Mouse (Mus musculus): ENCODE data around the gene Rexo4. TPM values are rescaled to one million over a fixed set of nuclear protein-coding genes. Genes with fewer than 3 reads are reported as not detected.

The Rexo4 gene
- total RNA-seq (2021): 10 to 100 TPM; 13.6 to 17.1 TPM
- long read RNA-seq, experiment 1, transcript Rexo4-201 (8 exons, 2,281 nt): major isoform, 8 of 10 reads
- long read RNA-seq, experiment 1, partial matches to known transcripts: 0 of 10 reads
- long read RNA-seq, experiment 1, other reads (novel, unspliced or antisense): 2 of 10 reads
- long read RNA-seq, experiment 2, transcript Rexo4-201 (8 exons, 2,281 nt): major isoform, 10 of 17 reads
- long read RNA-seq, experiment 2, partial matches to known transcripts: 1 of 17 reads
- long read RNA-seq, experiment 2, other reads (novel, unspliced or antisense): 6 of 17 reads

GRCm38 (mm10) chr2:26963923-26964723 lies at the start of gene Rexo4:
Gene Rexo4, minus strand, starts transcription at chr2:26964386.
- intact Hi-C loops (cut with DNase I): no loop called here
- DNase-seq: peak; percentile 91 to 93

DNA sequence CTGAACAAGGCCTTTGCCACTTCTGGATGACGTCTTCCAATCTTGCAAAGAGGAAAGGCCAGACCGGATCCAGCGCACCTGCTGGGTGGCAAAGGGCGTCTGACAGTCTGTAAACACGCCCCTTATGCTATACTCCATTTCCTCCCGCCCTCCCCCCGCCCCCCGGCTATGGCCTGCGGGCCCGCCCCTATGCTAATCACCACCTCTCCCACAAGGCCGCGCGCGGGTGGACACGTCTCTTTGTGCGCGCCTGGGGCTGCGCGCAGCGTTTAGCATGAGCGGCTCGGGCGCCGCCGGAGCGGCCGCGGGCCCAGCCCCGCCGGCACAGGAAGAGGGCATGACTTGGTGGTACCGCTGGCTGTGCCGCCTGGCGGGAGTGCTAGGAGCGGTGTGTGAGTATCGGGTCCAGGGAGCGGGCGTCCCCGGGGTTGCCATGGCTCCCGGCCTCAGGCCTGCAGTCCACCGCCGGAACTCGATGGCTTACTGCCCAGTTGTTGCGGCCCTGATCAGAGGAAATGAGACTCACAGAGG lies 45.6 kb upstream of the Rexo4 start, which contains the start of gene Cacfd1:
Gene Cacfd1, plus strand, starts transcription at position 213 of the 531 bp plus-strand sequence.
- peak; percentile 79 to 83 for DNase-seq
- intact Hi-C loops (cut with DNase I): loop anchor here (5.0 kb wide), 1 partner anchor 77 kb away; the partner anchor contains the start of genes Stkld1 and Surf4

DNA sequence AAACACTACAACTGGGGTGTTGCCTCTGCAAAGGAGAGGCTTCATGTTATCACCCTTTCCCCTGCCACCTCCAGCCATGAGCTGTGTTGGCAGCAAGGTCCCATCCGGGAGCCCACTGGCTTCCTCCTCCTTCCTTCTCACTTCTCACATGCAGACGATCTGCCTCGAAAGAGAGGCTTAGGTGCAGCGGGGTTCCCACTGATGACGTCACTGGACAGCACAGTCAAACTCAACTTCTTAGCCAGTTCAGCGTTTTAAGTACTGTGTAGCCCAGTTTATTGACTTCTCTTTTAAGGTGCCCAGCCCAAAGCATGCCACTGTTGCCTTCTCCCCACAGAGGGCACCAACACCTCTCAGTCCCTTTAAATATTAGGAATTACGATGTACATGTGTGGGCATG lies 43.5 kb upstream of the Rexo4 start:
- intact Hi-C loops (cut with DNase I): loop anchor here (5.0 kb wide), 1 partner anchor 75 kb away; the partner anchor contains the start of genes Stkld1 and Surf4
- DNase-seq: no peak

DNA sequence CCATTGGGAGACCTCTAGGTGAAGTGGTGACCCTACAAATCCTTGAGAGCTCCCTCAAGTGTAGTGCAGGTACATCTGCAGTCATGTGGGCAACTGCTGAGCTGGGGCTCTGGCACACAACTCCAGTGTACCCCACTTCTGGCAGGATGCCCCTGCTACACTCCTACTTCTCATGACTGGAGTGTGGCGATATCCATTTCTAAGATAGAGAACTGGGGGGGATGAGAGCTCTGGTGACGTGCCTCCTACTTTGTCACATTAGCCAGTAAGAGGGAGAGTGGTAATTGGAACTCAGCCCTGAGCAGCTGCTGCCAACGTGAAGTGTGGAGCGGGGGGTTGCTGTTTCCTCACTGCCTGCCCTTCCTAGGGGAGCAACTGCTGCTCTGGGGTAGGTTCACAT lies 42.1 kb upstream of the Rexo4 start:
- DNase-seq: no peak
- intact Hi-C loops (cut with DNase I): loop anchor here (5.0 kb wide), 1 partner anchor 74 kb away; the partner anchor contains the start of genes Stkld1 and Surf4

- intact Hi-C loops (cut with DNase I): no loop called here
- DNase-seq: no peak
These were observed 33.8 kb upstream of the Rexo4 start for GRCm38 (mm10) chr2:26997993-26998392.

DNA sequence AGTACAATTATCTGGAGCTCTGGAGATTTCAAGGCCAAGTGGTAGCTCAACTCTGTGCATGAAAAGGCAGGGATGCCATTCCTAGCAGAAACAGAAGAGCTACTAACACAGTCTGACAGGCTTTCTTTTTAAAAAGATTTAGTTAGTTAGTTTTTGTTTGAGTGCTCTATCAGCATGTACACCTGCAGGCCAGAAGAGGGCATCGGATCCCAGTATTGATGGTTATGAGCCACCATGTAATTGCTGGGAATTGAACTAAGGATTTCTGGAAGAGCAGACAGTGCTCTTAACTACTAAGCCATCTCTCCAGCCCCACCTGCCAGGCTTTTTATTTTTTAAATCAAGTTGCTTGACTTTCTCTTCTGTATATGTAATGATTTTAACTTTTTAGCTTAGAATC lies 33.3 kb upstream of the Rexo4 start:
- no peak for DNase-seq
- intact Hi-C loops (cut with DNase I): no loop called here

- no peak for DNase-seq
- intact Hi-C loops (cut with DNase I): no loop called here
These were observed 29.8 kb upstream of the Rexo4 start for GRCm38 (mm10) chr2:26993936-26994335.

DNA sequence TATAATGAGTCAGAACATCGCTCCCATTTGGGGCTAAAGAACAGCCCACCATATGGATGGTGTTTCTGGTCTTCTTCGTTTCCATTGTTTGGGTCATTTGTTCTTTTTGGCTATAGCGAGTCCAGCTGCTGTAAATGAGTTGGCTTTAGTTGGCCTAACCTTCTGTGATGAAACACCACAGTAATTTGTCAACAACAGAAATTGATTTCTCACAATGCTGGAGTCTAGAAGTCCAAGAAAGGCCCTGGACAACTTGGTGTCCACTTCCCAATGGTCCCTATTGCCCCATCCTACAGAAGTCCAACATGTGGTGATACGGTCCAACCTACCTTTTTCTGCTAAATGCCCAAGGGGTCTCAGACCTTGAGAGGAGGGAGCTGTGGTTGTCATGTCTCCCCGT lies 20.5 kb upstream of the Rexo4 start:
- no peak for DNase-seq

GRCm38 (mm10) chr2:26984179-26984578 lies 20.0 kb upstream of the Rexo4 start:
- no peak for DNase-seq
- intact Hi-C loops (cut with DNase I): no loop called here

More for the DNA sequence above, 20.5 kb upstream of the Rexo4 start:
- intact Hi-C loops (cut with DNase I): no loop called here

DNA sequence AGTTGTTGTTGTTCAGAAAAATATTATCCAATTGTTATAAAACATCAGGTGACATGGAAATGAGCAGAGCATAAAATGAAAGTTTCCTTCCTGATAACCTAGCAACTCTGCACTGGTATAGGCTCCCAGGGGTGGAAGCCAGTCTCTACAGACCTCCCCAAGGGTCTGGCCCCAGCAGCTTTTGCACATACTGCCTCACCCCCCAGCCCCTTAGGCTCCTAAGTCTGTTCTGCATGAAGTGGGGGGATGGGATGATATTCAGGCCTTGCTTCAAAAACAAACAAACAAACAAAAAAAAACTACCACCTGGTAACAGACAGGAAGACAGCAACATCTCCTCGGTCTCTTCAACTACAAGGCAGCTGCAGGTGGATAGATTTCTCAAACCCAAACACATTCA lies 16.2 kb upstream of the Rexo4 start:
- intact Hi-C loops (cut with DNase I): no loop called here
- no peak for DNase-seq

DNA sequence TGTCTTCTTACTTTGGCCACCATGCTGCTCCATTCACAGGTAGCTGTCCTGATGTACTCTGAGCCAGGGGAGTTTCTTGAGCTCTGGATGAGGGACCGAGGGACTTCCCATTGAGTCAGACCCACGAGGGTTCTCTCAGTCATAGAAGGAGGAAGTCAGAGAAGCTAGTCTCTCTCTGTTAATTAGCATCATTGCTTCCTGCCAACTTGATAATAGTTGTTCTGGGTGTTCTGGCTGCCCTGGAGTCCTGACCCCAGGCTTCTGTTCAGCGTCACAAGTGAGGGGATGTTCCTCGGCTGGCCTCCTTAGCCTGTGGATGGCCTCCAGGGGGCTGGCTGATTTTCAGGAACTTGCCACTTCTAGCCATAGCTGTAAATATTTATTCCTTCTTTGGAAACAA lies 9.8 kb upstream of the Rexo4 start:
- intact Hi-C loops (cut with DNase I): no loop called here
- no peak for DNase-seq

DNA sequence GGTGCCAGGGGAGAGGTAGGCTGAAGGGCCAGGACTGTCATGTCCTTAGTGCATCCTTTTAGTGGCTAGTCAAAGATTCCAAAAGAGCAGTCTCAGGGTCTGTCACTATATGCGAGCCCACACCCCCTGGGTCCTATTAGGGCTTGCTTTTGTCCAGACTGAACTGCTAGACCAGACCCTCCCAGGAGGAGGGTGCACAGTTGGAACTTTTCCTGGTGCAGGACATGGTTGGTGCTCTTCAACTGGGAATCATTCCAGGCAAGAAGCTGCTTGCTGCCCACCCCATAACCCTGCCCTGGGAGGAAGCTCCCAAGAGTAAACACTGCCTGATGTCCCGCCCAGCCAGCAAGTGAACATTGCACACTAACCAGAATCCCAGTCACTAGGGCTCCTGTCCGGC lies 8.9 kb upstream of the Rexo4 start, which contains the start of gene Adamts13:
Gene Adamts13, plus strand, starts transcription at position 301 of the 400 bp plus-strand sequence.
- DNase-seq: no peak
- intact Hi-C loops (cut with DNase I): no loop called here

GRCm38 (mm10) chr2:26967262-26967661 lies 3.1 kb upstream of the Rexo4 start:
- intact Hi-C loops (cut with DNase I): no loop called here
- no peak for DNase-seq

DNA sequence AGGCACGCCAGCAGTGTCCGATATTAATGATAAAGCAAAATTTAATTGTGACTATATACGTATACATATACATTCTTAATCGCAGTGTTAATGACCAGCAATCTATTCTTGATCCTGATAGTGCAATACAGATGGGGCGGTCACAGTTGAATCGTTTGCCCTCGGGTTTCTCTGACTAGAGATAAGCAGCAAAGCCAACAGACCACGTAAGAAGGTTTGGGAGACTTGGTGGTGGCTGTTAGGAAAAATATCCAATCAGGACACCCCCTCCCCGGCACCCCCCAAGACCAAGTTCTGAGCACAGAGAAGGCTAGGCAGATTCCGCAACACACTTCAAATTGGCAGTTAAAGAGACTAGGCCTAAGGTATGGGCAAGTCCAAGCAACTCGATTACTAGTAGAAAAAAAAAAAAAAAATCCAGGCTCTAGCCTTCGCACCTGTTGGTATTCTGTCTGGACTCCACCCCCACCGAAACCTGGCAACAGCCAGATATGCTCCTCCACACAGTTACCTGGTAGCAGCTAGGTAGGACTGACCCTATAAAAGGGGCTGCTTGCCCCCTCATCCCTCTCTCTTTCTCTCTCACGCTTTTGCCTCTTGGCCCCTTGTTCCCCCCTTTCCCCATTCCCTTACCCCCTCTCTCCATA lies 661 bp upstream of the Rexo4 start:
- no peak for DNase-seq
- intact Hi-C loops (cut with DNase I): no loop called here

DNA sequence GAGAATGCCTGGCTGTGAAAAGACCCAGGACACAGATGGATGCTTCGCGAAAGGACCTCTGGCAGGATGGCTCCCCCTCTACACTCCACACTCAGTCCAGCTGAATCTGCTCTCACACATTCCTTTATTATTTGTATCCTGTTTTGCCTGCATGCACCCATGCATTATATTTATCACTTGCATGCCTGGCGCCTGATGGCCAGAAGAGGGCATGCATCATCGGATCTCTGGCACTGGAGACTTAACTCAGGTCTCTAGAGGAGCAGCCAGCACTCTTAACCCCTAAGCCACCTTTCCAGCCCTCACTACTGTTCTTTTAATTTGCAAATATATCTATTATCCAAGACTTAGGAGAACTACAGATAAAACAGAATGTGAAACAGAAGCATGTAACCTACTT lies 3.4 kb downstream of the Rexo4 start:
- DNase-seq: no peak
- intact Hi-C loops (cut with DNase I): no loop called here

- no peak for DNase-seq
- intact Hi-C loops (cut with DNase I): no loop called here
These were observed 6.7 kb downstream of the Rexo4 start for GRCm38 (mm10) chr2:26957488-26957859.

DNA sequence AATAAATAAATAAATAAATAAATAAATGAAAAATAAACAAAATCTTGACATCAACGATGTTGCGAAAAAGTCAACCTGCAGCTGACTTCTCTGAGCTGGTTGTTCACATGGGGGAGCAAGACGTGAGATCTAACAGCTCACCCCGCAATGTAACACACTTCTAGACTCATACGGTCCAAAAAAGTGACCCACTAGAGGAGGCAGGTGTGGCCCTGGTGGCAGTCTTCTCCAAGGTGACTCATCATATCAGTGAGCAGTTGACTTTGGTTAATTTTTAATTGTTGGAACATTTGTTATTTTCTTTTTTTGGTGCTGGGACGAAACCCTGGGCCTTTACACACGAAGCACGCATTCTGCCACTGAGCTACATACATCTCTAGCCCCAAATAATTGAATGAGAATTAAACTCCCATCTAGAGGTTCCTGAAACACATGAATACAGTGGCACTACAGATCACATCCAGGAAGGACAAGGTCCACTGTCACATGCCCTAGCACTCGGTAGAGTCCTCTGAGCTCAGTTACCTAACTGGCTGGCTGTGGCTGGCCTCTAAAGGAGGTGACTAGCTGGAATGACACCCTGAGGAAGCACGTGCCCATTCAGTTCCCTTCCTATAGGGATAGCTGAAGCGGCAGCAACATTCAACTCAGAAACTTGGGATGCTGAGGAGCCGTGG lies 7.2 kb downstream of the Rexo4 start:
- DNase-seq: no peak
- intact Hi-C loops (cut with DNase I): no loop called here

DNA sequence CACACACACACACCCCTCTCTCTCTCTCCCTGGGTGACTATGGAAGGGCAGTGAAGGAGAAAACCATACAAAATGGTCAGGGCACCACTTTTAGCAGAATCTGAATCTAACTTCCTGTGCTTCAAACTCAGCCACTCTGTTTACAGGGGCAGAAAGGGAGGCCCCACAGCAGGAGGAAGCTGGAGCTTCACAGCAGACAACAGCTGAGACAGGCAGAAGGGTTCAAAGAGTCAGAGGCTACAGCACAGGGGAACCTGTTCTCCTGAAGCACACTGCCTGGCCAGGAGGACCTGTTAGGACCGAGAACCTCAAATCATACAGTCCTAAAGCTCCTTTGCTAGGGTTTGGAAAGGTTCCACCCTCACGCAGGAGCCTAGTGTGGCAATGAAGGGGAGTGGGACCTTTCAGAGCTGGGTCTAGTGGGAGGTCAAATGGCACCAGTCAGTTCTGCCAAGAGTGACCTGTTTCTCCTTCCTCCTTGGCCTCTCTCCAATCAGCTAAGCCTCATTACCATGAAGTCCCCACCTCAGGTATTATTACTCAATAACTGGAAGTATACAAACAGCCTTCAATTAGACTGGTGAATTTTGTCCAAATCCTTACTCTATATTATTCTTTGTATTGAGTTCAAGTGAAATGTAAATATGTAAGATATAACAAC lies 9.3 kb downstream of the Rexo4 start:
- intact Hi-C loops (cut with DNase I): no loop called here
- no peak for DNase-seq

GRCm38 (mm10) chr2:26952866-26953265 lies 11.3 kb downstream of the Rexo4 start:
- intact Hi-C loops (cut with DNase I): no loop called here
- no peak for DNase-seq

GRCm38 (mm10) chr2:26952193-26952592 lies 12.0 kb downstream of the Rexo4 start:
- no peak for DNase-seq
- intact Hi-C loops (cut with DNase I): no loop called here

Measured in gastrocnemius, postnatal 36 days (tissue).